Mouse (Mus musculus) olfactory bulb, adult 2 months (tissue): Measurements from ENCODE around the gene 1700018F24Rik.

Experiments
- CTCF ChIP-seq: fragments of 200-500 bp; IDR thresholded peaks from 2 replicates; pipeline ENCODE4 v1.5.1; 2012; ENCODE audit warnings: low read depth, mild to moderate bottlenecking, low read length, moderate library complexity; ENCODE audit not compliant: insufficient read depth
- POLR2A ChIP-seq: fragments of 200-500 bp; IDR thresholded peaks from 2 replicates; pipeline ENCODE4 v1.6.1; 2012; ENCODE audit warnings: mild to moderate bottlenecking, low read depth, low read length, moderate library complexity; ENCODE audit not compliant: insufficient read depth

DNA sequence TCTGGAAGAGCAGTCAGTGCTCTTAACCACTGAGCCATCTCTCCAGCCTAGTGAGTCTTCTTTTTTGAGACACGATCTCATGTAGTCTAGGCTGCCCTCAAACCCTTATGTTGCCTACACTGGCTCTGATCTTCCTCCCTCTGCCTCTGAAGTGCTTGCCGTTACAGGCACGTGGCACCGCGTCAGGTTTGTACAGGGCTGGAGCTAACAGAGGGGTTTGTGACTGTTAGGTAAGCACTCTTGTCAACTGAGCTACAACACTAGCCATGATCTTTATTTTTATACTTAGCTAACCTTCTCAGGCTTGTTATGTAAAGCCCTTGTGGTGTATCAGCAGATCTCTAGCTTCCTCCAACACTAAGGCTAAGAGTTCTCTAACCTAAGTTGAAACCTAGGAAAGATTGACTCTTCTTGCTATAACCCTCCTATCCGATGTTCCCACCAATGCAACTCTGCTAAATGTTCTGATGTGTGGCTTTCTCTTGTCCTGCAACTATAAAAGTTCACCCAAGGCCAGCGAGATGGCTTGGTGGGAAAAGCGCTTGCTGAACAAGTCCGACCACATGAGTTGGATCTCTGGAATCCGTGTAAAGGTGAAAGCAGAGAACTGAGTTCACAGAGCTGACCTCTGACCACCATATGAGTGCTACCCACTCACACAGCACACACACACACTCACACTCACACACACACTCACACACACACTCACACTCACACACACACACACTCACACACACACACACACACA is 39.2 kb downstream of the 1700018F24Rik start:
- TF ChIP-seq POLR2A (no peak), CTCF (no peak)
